14 mouse cellular contexts compared by ENCODE assay signal in genomic region chrX:36740124-36740951, GRCm38 (mm10). TPM values are rescaled to one million over a fixed set of nuclear protein-coding genes. Genes with fewer than 3 reads are reported as not detected.
DNase-seq lines count a peak whose midpoint lies in the region; ATAC-seq and TF ChIP-seq lines count a peak whose summit lies in the region.
"Had no signal": no experiment of that assay in that cellular context is flagged by ENCODE, and none has a peak within 500 bp of the region (broad histone marks: within the 10 kb centered on the region; RNA-seq: fewer than 3 reads in every experiment).

No protein-coding gene starts in this region.

- peaks cover 0 to 14% of the 10 kb centered on the region in 2 experiments; a peak in 2 of 4 replicates for H3K36me3 ChIP-seq in MEL (ENCODE audit: control insufficient read depth in 1 of 2, insufficient read depth in 2 of 2, low read length in 2 of 2)
- H3K36me3 ChIP-seq in liver, embryonic 15.5 days (replicated peaks) = no peaks in the 10 kb centered on the region
- H3K36me3 ChIP-seq: limb, embryonic 12.5 days; neural tube, embryonic 13.5 days had no signal

- H3K27me3 ChIP-seq in MEL (ENCODE audit: control insufficient read depth in 1 of 2, insufficient read depth in 2 of 2, low read length in 2 of 2) = no peaks in the 10 kb centered on the region
- no peaks in the 10 kb centered on the region for H3K27me3 ChIP-seq in liver, embryonic 15.5 days
- H3K27me3 ChIP-seq: limb, embryonic 12.5 days; neural tube, embryonic 13.5 days had no signal

- peak; percentile 60 to 69 for TF ChIP-seq EP300 in MEL (IDR thresholded peaks at IDR 0.05; ENCODE audit: low read depth in 1 of 2, low read length in 2 of 2)

- peaks cover 2% of the 10 kb centered on the region; the same call in 1 of the 2 replicates for H3K79me2 ChIP-seq in MEL (ENCODE audit: control insufficient read depth, insufficient read depth, low read length, poor library complexity)

- no peak for TF ChIP-seq RAD21 in MEL (IDR thresholded peaks at IDR 0.05; ENCODE audit: low read depth, low read length)

- ATAC-seq in liver, embryonic 15.5 days (ENCODE audit: insufficient read depth) = no peak
- ATAC-seq: intestine, embryonic 16.5 days had no signal

- peak; percentile 35 for DNase-seq in CD4-positive, CD25-positive, alpha-beta regulatory T cell, adult 2 months (ENCODE audit: low read depth, low spot score)
- DNase-seq in MEL (ENCODE audit: low read depth, low spot score) = peak; percentile 78
- DNase-seq in lung, postnatal 25 days (ENCODE audit: low spot score) = peak; percentile 37
- no peak for DNase-seq in heart, adult 8-10 months (ENCODE audit: low spot score)
- no peak for DNase-seq in adrenal gland, postnatal 4 days (ENCODE audit: low spot score in 2 of 2)
- DNase-seq in frontal cortex, adult 2 months (ENCODE audit: extremely low spot score in 1 of 2, low spot score in 1 of 2) = no peak
- DNase-seq: heart, postnatal 36 days; kidney, postnatal 25 days; layer of hippocampus, postnatal 36 days had no signal

- peak overlapping the region; percentile 66 to 83 for H3K4me3 ChIP-seq in MEL (ENCODE audit: control insufficient read depth in 1 of 2, insufficient read depth in 1 of 2, low read depth in 2 of 2, low read length in 2 of 2)
- H3K4me3 ChIP-seq in liver, embryonic 15.5 days (replicated peaks) = no peak overlapping the region
- H3K4me3 ChIP-seq: limb, embryonic 12.5 days; neural tube, embryonic 13.5 days had no signal

- H3K4me1 ChIP-seq in MEL (ENCODE audit: control insufficient read depth in 1 of 2, insufficient read depth in 2 of 2, low read length in 2 of 2) = peaks cover 2 to 5% of the 10 kb centered on the region in 2 experiments; a peak in 3 of 4 replicates
- peaks cover 25% of the 10 kb centered on the region for H3K4me1 ChIP-seq in liver, embryonic 15.5 days (replicated peaks)
- H3K4me1 ChIP-seq: limb, embryonic 12.5 days had no signal

- peak overlapping the region; percentile 58 for H3K9ac ChIP-seq in MEL (ENCODE audit: control insufficient read depth, low read depth, low read length, poor library complexity, severe bottlenecking)
- no peak overlapping the region for H3K9ac ChIP-seq in liver, embryonic 15.5 days
- H3K9ac ChIP-seq: limb, embryonic 12.5 days; neural tube, embryonic 13.5 days had no signal

- no peak for TF ChIP-seq CTCF in MEL (IDR thresholded peaks at IDR 0.05 in 2 of 3, conservative IDR thresholded peaks at IDR 0.05 in 1 of 3; ENCODE audit: control insufficient read depth in 1 of 3, insufficient read depth in 1 of 3, low read depth in 2 of 3, low read length in 3 of 3, poor library complexity in 1 of 3, severe bottlenecking in 1 of 3)

- H3K4me2 ChIP-seq in liver, embryonic 15.5 days = peak overlapping the region; percentile 40
- H3K4me2 ChIP-seq: limb, embryonic 12.5 days; neural tube, embryonic 13.5 days had no signal

- no peak for TF ChIP-seq POLR2A in MEL (IDR thresholded peaks at IDR 0.05; ENCODE audit: control insufficient read depth in 1 of 2, insufficient read depth in 1 of 2, low read depth in 1 of 2, low read length in 2 of 2, poor library complexity in 1 of 2)

- WGBS in liver, embryonic 15.5 days (ENCODE audit: insufficient replicate concordance) = 49% methylated on average over 13 of the region's 13 CpGs

- no peaks in the 10 kb centered on the region for H3K9me3 ChIP-seq in MEL (replicated peaks; ENCODE audit: insufficient read depth, low read length)
- H3K9me3 ChIP-seq in liver, embryonic 15.5 days (replicated peaks) = no peaks in the 10 kb centered on the region
- H3K9me3 ChIP-seq: limb, embryonic 12.5 days; neural tube, embryonic 13.5 days had no signal

- peak overlapping the region; percentile 92 for H3K27ac ChIP-seq in MEL (ENCODE audit: control insufficient read depth, low read depth, low read length)
- no peak overlapping the region for H3K27ac ChIP-seq in liver, embryonic 15.5 days (replicated peaks)
- H3K27ac ChIP-seq: limb, embryonic 12.5 days; neural tube, embryonic 13.5 days; stomach, postnatal 0 days had no signal

TF ChIP-seq in MEL, 35 proteins besides CTCF, POLR2A, EP300 and RAD21:
- no peak for TF ChIP-seq NRF1 (IDR thresholded peaks at IDR 0.05; ENCODE audit: insufficient read depth, low read depth, low read length, poor library complexity, severe bottlenecking)
- no peak for TF ChIP-seq USF2 (IDR thresholded peaks at IDR 0.05; ENCODE audit: borderline replicate concordance in 1 of 2, insufficient read depth in 1 of 2, low read depth in 1 of 2, low read length in 2 of 2)
- TF ChIP-seq MYC (IDR thresholded peaks at IDR 0.05; ENCODE audit: low read depth, low read length) = 0 out of 2 replicates have a peak, but pooled peaks have one; percentile 33
- TF ChIP-seq BHLHE40 (IDR thresholded peaks at IDR 0.05; ENCODE audit: borderline replicate concordance, low read depth, low read length) = peak; percentile 73; the same call in 1 of the 2 replicates
- no peak for TF ChIP-seq CHD2 (IDR thresholded peaks at IDR 0.05; ENCODE audit: low read length)
- TF ChIP-seq KAT2A (conservative IDR thresholded peaks at IDR 0.05; ENCODE audit: low read depth, low read length) = no peak
- TF ChIP-seq POLR2AphosphoS5 (IDR thresholded peaks at IDR 0.05; ENCODE audit: borderline replicate concordance, low read depth, low read length) = no peak
- no peak for TF ChIP-seq SMC3 (IDR thresholded peaks at IDR 0.05; ENCODE audit: low read depth, low read length)
- no peak for TF ChIP-seq E2F4 (IDR thresholded peaks at IDR 0.05; ENCODE audit: borderline replicate concordance, low read depth, low read length)
- peak; percentile 72 for TF ChIP-seq ZNF384 (IDR thresholded peaks at IDR 0.05; ENCODE audit: low read depth, low read length)
- peak; percentile 97 for TF ChIP-seq ETS1 (IDR thresholded peaks at IDR 0.05; ENCODE audit: low read depth, low read length)
- TF ChIP-seq ZKSCAN1 (IDR thresholded peaks at IDR 0.05; ENCODE audit: low read depth, low read length) = no peak
- TF ChIP-seq MXI1 (IDR thresholded peaks at IDR 0.05; ENCODE audit: low read depth, low read length) = no peak; the same call in 1 of the 2 replicates
- TF ChIP-seq MYB (IDR thresholded peaks at IDR 0.05; ENCODE audit: low read depth, low read length) = peak; percentile 70
- TF ChIP-seq SIN3A (IDR thresholded peaks at IDR 0.05; ENCODE audit: low read length) = peak; percentile 72
- TF ChIP-seq MAZ (IDR thresholded peaks at IDR 0.05; ENCODE audit: low read depth, low read length) = no peak
- 0 out of 2 replicates have a peak, but pooled peaks have one; percentile 40 for TF ChIP-seq MEF2A (IDR thresholded peaks at IDR 0.05; ENCODE audit: extremely low read depth, insufficient replicate concordance, low read depth, low read length, poor library complexity, severe bottlenecking)
- no peak; the same call in 1 of the 2 replicates for TF ChIP-seq CHD1 (IDR thresholded peaks at IDR 0.05; ENCODE audit: low read depth, low read length)
- TF ChIP-seq USF1 (IDR thresholded peaks at IDR 0.05; ENCODE audit: low read depth, low read length) = no peak
- TF ChIP-seq HCFC1 (IDR thresholded peaks at IDR 0.05; ENCODE audit: low read depth, low read length) = no peak
- TF ChIP-seq MAX (IDR thresholded peaks at IDR 0.05; ENCODE audit: low read length) = 0 out of 2 replicates have a peak, but pooled peaks have one; percentile 36
- TF ChIP-seq ZC3H11A (IDR thresholded peaks at IDR 0.05; ENCODE audit: low read depth, low read length) = no peak
- TF ChIP-seq TCF12 (IDR thresholded peaks at IDR 0.05; ENCODE audit: low read depth, low read length) = peak; percentile 41
- no peak for TF ChIP-seq UBTF (IDR thresholded peaks at IDR 0.05; ENCODE audit: borderline replicate concordance, insufficient read depth, low read depth, low read length)
- no peak; the same call in 1 of the 2 replicates for TF ChIP-seq GATA1 (IDR thresholded peaks at IDR 0.05; ENCODE audit: low read depth, low read length)
- no peak for TF ChIP-seq MAFK (IDR thresholded peaks at IDR 0.05; ENCODE audit: borderline replicate concordance, low read depth, low read length)
- TF ChIP-seq GABPA (IDR thresholded peaks at IDR 0.05; ENCODE audit: low read depth, low read length) = no peak
- no peak; the same call in 1 of the 2 replicates for TF ChIP-seq TBP (IDR thresholded peaks at IDR 0.05; ENCODE audit: low read depth, low read length)
- TF ChIP-seq ZMIZ1 (IDR thresholded peaks at IDR 0.05; ENCODE audit: low read depth, low read length) = no peak
- TF ChIP-seq RCOR1 (IDR thresholded peaks at IDR 0.05; ENCODE audit: low read depth, low read length) = no peak
- no peak for TF ChIP-seq ELF1 (IDR thresholded peaks at IDR 0.05; ENCODE audit: low read depth, low read length)
- no peak for TF ChIP-seq JUND (IDR thresholded peaks at IDR 0.05; ENCODE audit: low read depth, low read length)
- no peak; the same call in 1 of the 2 replicates for TF ChIP-seq NELFE (IDR thresholded peaks at IDR 0.05; ENCODE audit: low read depth, low read length)
- TF ChIP-seq POLR2AphosphoS2 (IDR thresholded peaks at IDR 0.05; ENCODE audit: low read length) = no peak
- peak; percentile 28 for TF ChIP-seq TAL1 (IDR thresholded peaks at IDR 0.05; ENCODE audit: low read length)

RNA-seq across cellular contexts. Expression of gene Slc25a43, which starts 3.1 kb away (rescaled TPM):
- 1.4 and 2.7 TPM in 2 replicates for total RNA-seq in MEL (2012; rRNA removed)
- polyA plus RNA-seq in MEL (2012; ENCODE audit: insufficient read depth in 1 of 2, insufficient read length in 2 of 2, low read depth in 1 of 2, low replicate concordance in 2 of 2, missing spikeins in 1 of 2) = 1 to 10 TPM in 1 of 2 experiments, not detected in 1; 8.3 TPM
- polyA plus RNA-seq in liver, embryonic 15.5 days (2015; fragmentation: Nextera tagmentation; extraction: Ambion mirVana) = 1.0 and 1.1 TPM in 2 replicates
- total RNA-seq in heart, adult 8-10 months (2022) = under 1 TPM in 1 of 4 experiments, not detected in 3; 0.53 TPM
- total RNA-seq in adrenal gland, postnatal 4 days (2021) = 1 to 10 TPM; 1.6 to 2.1 TPM
- polyA plus RNA-seq in frontal cortex, adult 2 months (2012; rRNA removed) = 0.74 and 0.96 TPM in 2 replicates

RNA-seq across cellular contexts. Expression of gene Slc25a5, which starts 55.1 kb away (rescaled TPM):
- total RNA-seq in MEL (2012; rRNA removed) = 704 and 776 TPM in 2 replicates
- 1,000 to 10,000 TPM in 1 of 2 experiments, 100 to 1,000 TPM in 1; 263 to 1,006 TPM for polyA plus RNA-seq in MEL (2012; ENCODE audit: insufficient read depth in 1 of 2, insufficient read length in 2 of 2, low read depth in 1 of 2, low replicate concordance in 2 of 2, missing spikeins in 1 of 2)
- 409 and 433 TPM in 2 replicates for polyA plus RNA-seq in liver, embryonic 15.5 days (2015; fragmentation: Nextera tagmentation; extraction: Ambion mirVana)
- 100 to 1,000 TPM; 320 to 424 (median 359) TPM for total RNA-seq in heart, adult 8-10 months (2022)
- total RNA-seq in adrenal gland, postnatal 4 days (2021) = 100 to 1,000 TPM; 427 to 429 TPM
- 474 and 486 TPM in 2 replicates for polyA plus RNA-seq in frontal cortex, adult 2 months (2012; rRNA removed)

Comparison
In these comparisons a context has a peak if more than half of its experiments do, and no peak if none do; other contexts are left out.
1. DNase-seq: peak in CD4-positive, CD25-positive, alpha-beta regulatory T cell, adult 2 months (single experiment), MEL (single experiment) and lung, postnatal 25 days (single experiment); none in heart, adult 8-10 months (single experiment), adrenal gland, postnatal 4 days (0 of 2) and frontal cortex, adult 2 months (0 of 2).